Mouse (Mus musculus) ES-Bruce4 (cell line): ENCODE results near the gene Cmpk1.

ENCODE experiments used
- CTCF ChIP-seq: IDR thresholded peaks from one replicate; pipeline ENCODE4 v1.8.1; 2011; ENCODE audit warnings: low read depth, low read length
- EP300 ChIP-seq: IDR thresholded peaks from 2 replicates; pipeline ENCODE4 v1.6.1; 2011; ENCODE audit warnings: low read depth, low read length; ENCODE audit not compliant: insufficient read depth
- POLR2A ChIP-seq: IDR thresholded peaks from one replicate; pipeline ENCODE4 v1.8.1; 2011; ENCODE audit warnings: low read length; ENCODE audit not compliant: insufficient read depth

GRCm38 (mm10) chr4:114916056-114916455 lies 71.0 kb downstream of the Cmpk1 start:
- no peak for TF ChIP-seq CTCF
- no peak for TF ChIP-seq EP300
- TF ChIP-seq POLR2A = no peak
